17 mouse cellular contexts compared by ENCODE assay signal in genomic region chr4:65430804-65431203, GRCm38 (mm10).
A peak's percentile ranks its signal among the peaks of the same experiment; 100 is the strongest.
DNase-seq lines count a peak whose midpoint lies in the region; ATAC-seq and TF ChIP-seq lines count a peak whose summit lies in the region.
"Had no signal": no experiment of that assay in that cellular context is flagged by ENCODE, and none has a peak within 500 bp of the region (broad histone marks: within the 10 kb centered on the region; RNA-seq: fewer than 3 reads in every experiment).

No protein-coding gene starts in this region.

- no peak overlapping the region for H3K4me3 ChIP-seq in kidney, embryonic 14.5 days (ENCODE audit: low read length)
- no peak overlapping the region for H3K4me3 ChIP-seq in lung, embryonic 15.5 days
- H3K4me3 ChIP-seq: embryonic facial prominence, embryonic 12.5 days; intestine, embryonic 15.5 days; liver, embryonic 12.5 days; neural tube, embryonic 12.5 days had no signal

- TF ChIP-seq CTCF in brain, embryonic 14.5 days (IDR thresholded peaks at IDR 0.05; ENCODE audit: borderline replicate concordance, extremely low read depth, insufficient read depth, insufficient read length): no peak

- TF ChIP-seq POLR2A in brain, embryonic 14.5 days (IDR thresholded peaks at IDR 0.05; ENCODE audit: borderline replicate concordance, extremely low read depth, insufficient read depth, insufficient read length, poor library complexity, severe bottlenecking): no peak

- 60% methylated on average over 3 of the region's 3 CpGs for WGBS in kidney, embryonic 14.5 days
- WGBS in lung, embryonic 15.5 days: 40% methylated on average over 3 of the region's 3 CpGs

- H3K9me3 ChIP-seq in kidney, embryonic 14.5 days (ENCODE audit: control insufficient read depth, low read length): no peaks in the 10 kb centered on the region
- no peaks in the 10 kb centered on the region for H3K9me3 ChIP-seq in lung, embryonic 15.5 days
- H3K9me3 ChIP-seq: embryonic facial prominence, embryonic 12.5 days; intestine, embryonic 15.5 days; liver, embryonic 12.5 days; neural tube, embryonic 12.5 days had no signal

- no peaks in the 10 kb centered on the region for H3K27me3 ChIP-seq in kidney, embryonic 14.5 days (ENCODE audit: control insufficient read depth, insufficient read depth, low read length)
- H3K27me3 ChIP-seq in lung, embryonic 15.5 days: no peaks in the 10 kb centered on the region
- H3K27me3 ChIP-seq: embryonic facial prominence, embryonic 12.5 days; intestine, embryonic 15.5 days; liver, embryonic 12.5 days; neural tube, embryonic 12.5 days had no signal

- ATAC-seq in kidney, embryonic 14.5 days (ENCODE audit: low FRiP score, low TSS enrichment): 0 out of 2 replicates have a peak, but pooled peaks have one; percentile 35
- ATAC-seq in lung, embryonic 15.5 days (ENCODE audit: borderline replicate concordance, extremely low read depth, low FRiP score, low TSS enrichment): peak; percentile 52; the same call in 1 of the 2 replicates
- ATAC-seq: activated CD4-positive, CD25-positive, alpha-beta regulatory T cell, adult 4 months; intestine, embryonic 15.5 days; liver, embryonic 12.5 days had no signal

- H3K27ac ChIP-seq in kidney, embryonic 14.5 days (ENCODE audit: low read depth, low read length): no peak overlapping the region
- no peak overlapping the region for H3K27ac ChIP-seq in lung, embryonic 15.5 days
- H3K27ac ChIP-seq: embryonic facial prominence, embryonic 12.5 days; intestine, embryonic 15.5 days; liver, embryonic 12.5 days; macrophage; neural tube, embryonic 12.5 days had no signal

- peak; percentile 32 to 49 for DNase-seq in cerebellum, postnatal 14 days
- no peak for DNase-seq in cerebellum, postnatal 36 days
- DNase-seq in kidney, adult 9 months: no peak
- DNase-seq in lung, postnatal 36 days: no peak
- peak; percentile 82 for DNase-seq in brain, embryonic 14.5 days (ENCODE audit: low read depth)
- no peak for DNase-seq in ovary, adult 18-20 months (ENCODE audit: low spot score)
- DNase-seq: adrenal gland, postnatal 36 days; gastrocnemius, postnatal 10 days; thymus, adult 18-20 months had no signal

- H3K4me2 ChIP-seq in kidney, embryonic 14.5 days (replicated peaks; ENCODE audit: low read depth, low read length): no peak overlapping the region
- H3K4me2 ChIP-seq in lung, embryonic 15.5 days: no peak overlapping the region
- H3K4me2 ChIP-seq: embryonic facial prominence, embryonic 12.5 days; intestine, embryonic 15.5 days; liver, embryonic 12.5 days; neural tube, embryonic 12.5 days had no signal

- H3K9ac ChIP-seq in kidney, embryonic 14.5 days (ENCODE audit: low read depth, low read length): no peak overlapping the region
- H3K9ac ChIP-seq in lung, embryonic 15.5 days: no peak overlapping the region
- H3K9ac ChIP-seq: embryonic facial prominence, embryonic 12.5 days; intestine, embryonic 15.5 days; liver, embryonic 12.5 days; neural tube, embryonic 12.5 days had no signal

- no peaks in the 10 kb centered on the region for H3K4me1 ChIP-seq in kidney, embryonic 14.5 days (ENCODE audit: control insufficient read depth, insufficient read depth, low read length)
- peaks cover 9% of the 10 kb centered on the region; the same call in 1 of the 2 replicates for H3K4me1 ChIP-seq in lung, embryonic 15.5 days
- H3K4me1 ChIP-seq: embryonic facial prominence, embryonic 12.5 days; intestine, embryonic 15.5 days; liver, embryonic 12.5 days; neural tube, embryonic 12.5 days had no signal

- no peaks in the 10 kb centered on the region for H3K36me3 ChIP-seq in kidney, embryonic 14.5 days (ENCODE audit: control insufficient read depth, insufficient read depth, low read length)
- no peaks in the 10 kb centered on the region for H3K36me3 ChIP-seq in lung, embryonic 15.5 days
- H3K36me3 ChIP-seq: embryonic facial prominence, embryonic 12.5 days; intestine, embryonic 15.5 days; liver, embryonic 12.5 days; neural tube, embryonic 12.5 days had no signal

Comparison
In these comparisons a context has a peak if more than half of its experiments do, and no peak if none do; other contexts are left out.
1. DNase-seq: peak in cerebellum, postnatal 14 days (2 of 2) and brain, embryonic 14.5 days (single experiment); none in cerebellum, postnatal 36 days (0 of 2), kidney, adult 9 months (single experiment), lung, postnatal 36 days (single experiment) and ovary, adult 18-20 months (single experiment).